ENCODE assay signal across 12 mouse cellular contexts in the genomic region with DNA sequence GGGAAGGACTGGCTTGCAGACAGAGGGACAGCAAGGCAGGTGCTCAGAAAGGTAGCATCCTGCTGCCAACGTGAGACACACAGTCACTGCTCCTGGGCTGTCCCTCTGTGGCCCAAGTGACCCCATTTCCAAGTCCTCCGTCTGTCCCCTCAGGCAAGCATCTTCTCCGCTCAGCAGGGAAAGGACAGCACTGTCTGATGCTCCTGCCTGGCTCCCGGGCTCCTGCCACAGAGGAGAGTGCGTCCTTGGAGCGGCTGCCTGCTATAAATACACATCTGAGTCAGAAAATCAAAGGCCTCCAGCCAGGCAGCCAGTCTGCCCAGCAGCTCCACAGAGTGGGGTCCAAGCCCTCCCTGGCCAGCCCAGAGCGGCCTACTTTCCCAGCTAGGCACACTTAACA. TPM values are rescaled to one million over a fixed set of nuclear protein-coding genes. Genes with fewer than 3 reads are reported as not detected.
A peak's percentile ranks its signal among the peaks of the same experiment; 100 is the strongest.
DNase-seq lines count a peak whose midpoint lies in the region; ATAC-seq lines count a peak whose summit lies in the region.
"Had no signal": no experiment of that assay in that cellular context is flagged by ENCODE, and none has a peak within 500 bp of the region (broad histone marks: within the 10 kb centered on the region; RNA-seq: fewer than 3 reads in every experiment).

No protein-coding gene starts in this region.

- ATAC-seq in megakaryocyte, adult 5-6 weeks (ENCODE audit: poor library complexity, severe bottlenecking) = no peak
- ATAC-seq: intestine, postnatal 0 days; liver, embryonic 12.5 days; midbrain, embryonic 13.5 days had no signal

- peaks cover 44% of the 10 kb centered on the region for H3K36me3 ChIP-seq in megakaryocyte, embryonic 14.5 days (replicated peaks; ENCODE audit: low read length)
- H3K36me3 ChIP-seq: liver, embryonic 12.5 days; midbrain, embryonic 13.5 days had no signal

- peak; percentile 90 for DNase-seq in cerebellum, adult 11 months
- peak; percentile 51 for DNase-seq in heart, adult 8-10 months (ENCODE audit: low spot score)
- DNase-seq in lung, postnatal 14 days = peak; percentile 31
- DNase-seq in thymus, postnatal 10 days (ENCODE audit: low spot score in 2 of 2) = no peak
- DNase-seq in layer of hippocampus, postnatal 14 days (ENCODE audit: low spot score in 2 of 2) = no peak
- no peak for DNase-seq in spleen, adult 18-20 months
- DNase-seq: layer of hippocampus, postnatal 36 days had no signal

- peaks cover 35% of the 10 kb centered on the region for H3K27me3 ChIP-seq in megakaryocyte, embryonic 14.5 days (replicated peaks)
- H3K27me3 ChIP-seq: midbrain, embryonic 13.5 days had no signal

- peaks cover 72% of the 10 kb centered on the region for H3K4me1 ChIP-seq in megakaryocyte, embryonic 14.5 days
- H3K4me1 ChIP-seq: liver, embryonic 12.5 days; midbrain, embryonic 13.5 days had no signal

- peak overlapping the region; percentile 24 for H3K4me3 ChIP-seq in megakaryocyte, embryonic 14.5 days (replicated peaks)
- H3K4me3 ChIP-seq: liver, embryonic 12.5 days; midbrain, embryonic 13.5 days had no signal

- peaks cover 31% of the 10 kb centered on the region for H3K9me3 ChIP-seq in megakaryocyte, embryonic 14.5 days
- H3K9me3 ChIP-seq: liver, embryonic 12.5 days; midbrain, embryonic 13.5 days had no signal

RNA-seq across cellular contexts. Expression of a gene that starts 38.4 kb away (rescaled TPM):
- 0.65 and 1.6 TPM in 2 replicates for polyA plus RNA-seq in megakaryocyte, embryonic 14.5 days (2012; ENCODE audit: insufficient read depth, low replicate concordance)
- total RNA-seq in megakaryocyte, adult 5-6 weeks (2015) = 0.02 and 0.05 TPM in 2 replicates
- total RNA-seq in megakaryocyte, adult 5-6 weeks (2017) = 0.20 and 0.37 TPM in 2 replicates
- total RNA-seq in heart, adult 8-10 months (2022) = 10 to 100 TPM; 12.4 to 17.7 (median 16.4) TPM
- total RNA-seq in layer of hippocampus, postnatal 14 days (2021) = 100 to 1,000 TPM in 1 of 2 experiments, 10 to 100 TPM in 1; 94.7 to 110 TPM

RNA-seq across cellular contexts. Expression of a gene that starts 59.1 kb away (rescaled TPM):
- polyA plus RNA-seq in megakaryocyte, embryonic 14.5 days (2012; ENCODE audit: insufficient read depth, low replicate concordance) = 19.5 and 88.9 TPM in 2 replicates
- total RNA-seq in megakaryocyte, adult 5-6 weeks (2015) = 11.5 and 11.7 TPM in 2 replicates
- 36.3 and 46.5 TPM in 2 replicates for total RNA-seq in megakaryocyte, adult 5-6 weeks (2017)
- total RNA-seq in heart, adult 8-10 months (2022) = 10 to 100 TPM in 1 of 4 experiments, 1 to 10 TPM in 3; 8.0 to 12.4 (median 9.1) TPM
- 10 to 100 TPM; 32.3 to 34.9 TPM for total RNA-seq in layer of hippocampus, postnatal 14 days (2021)

Comparison
In these comparisons a context has a peak if more than half of its experiments do, and no peak if none do; other contexts are left out.
1. DNase-seq: peak in cerebellum, adult 11 months (single experiment), heart, adult 8-10 months (single experiment) and lung, postnatal 14 days (single experiment); none in thymus, postnatal 10 days (0 of 2), layer of hippocampus, postnatal 14 days (0 of 2) and spleen, adult 18-20 months (0 of 2).
2. RNA of a gene that starts 38.4 kb away (total RNA-seq): 94.7 to 110 TPM in layer of hippocampus, postnatal 14 days and 12.4 to 17.7 TPM in heart, adult 8-10 months; 0.02 to 0.37 TPM in megakaryocyte, adult 5-6 weeks; every median in the first group is over 4 times any median in the second.